Mouse (Mus musculus): ENCODE data around the gene Rfng.
A peak's percentile ranks its signal among the peaks of the same experiment; 100 is the strongest.
"Not testable (repeated sequence)": the region's sequence is repeated elsewhere in the genome, so short reads cannot be mapped to it uniquely, and the experiment has no call there.

Rfng gene

DNA sequence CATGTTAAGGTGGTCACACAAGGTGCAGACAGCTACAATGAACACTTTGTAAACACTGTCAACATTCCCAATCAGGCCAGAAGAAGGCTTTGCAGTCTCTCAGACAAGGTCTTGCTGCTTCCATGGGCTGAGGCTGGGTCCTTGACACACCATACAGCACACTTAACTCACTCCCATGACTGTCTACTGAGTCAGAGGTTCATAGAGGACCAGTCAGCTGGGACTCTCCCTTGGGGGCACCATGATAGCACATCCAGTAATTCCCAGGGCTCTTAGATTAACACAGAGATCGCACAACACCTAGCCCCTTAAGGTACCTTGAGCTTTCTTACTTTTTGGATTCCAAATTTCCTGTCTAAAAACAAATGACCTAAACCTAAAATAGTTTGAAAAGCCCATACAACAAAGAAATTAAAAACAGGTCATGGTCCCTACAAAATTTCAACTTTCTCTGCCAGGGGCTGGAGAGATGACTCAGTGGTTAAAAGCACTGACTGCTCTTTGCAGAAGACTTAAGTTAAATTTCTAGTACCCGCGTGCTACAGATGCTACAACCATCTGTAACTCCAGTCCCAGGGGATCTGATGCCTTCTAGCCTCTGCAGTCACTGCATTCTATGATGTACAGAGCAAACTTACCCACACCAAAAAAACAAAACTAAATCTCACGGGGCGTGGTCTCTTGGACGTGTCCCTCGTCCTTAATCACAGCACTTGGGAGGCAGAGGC, 10.4 kb downstream of the Rfng start:
- DNase-seq (ENCODE audit: low read depth, low spot score) = no peak

DNA sequence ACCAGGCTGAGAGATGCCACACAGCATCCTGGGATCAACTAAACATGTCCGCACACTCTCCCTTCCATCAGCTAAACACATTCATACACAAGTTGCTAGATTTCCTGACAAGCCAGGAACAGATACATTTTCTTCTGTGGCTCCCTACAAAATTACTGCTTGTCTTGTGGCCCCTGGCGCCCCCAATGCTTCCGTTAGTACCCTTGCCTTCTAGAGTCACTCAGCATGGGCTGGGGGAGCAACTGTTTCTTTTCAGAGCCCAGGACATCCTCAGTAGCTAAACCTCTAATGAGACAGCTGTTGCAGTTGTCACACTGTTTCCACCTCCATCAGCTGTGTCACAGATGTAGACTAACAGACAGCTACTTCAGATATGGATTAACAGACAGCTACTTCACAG, 11.3 kb downstream of the Rfng start:
- DNase-seq (ENCODE audit: low read depth, low spot score) = no peak

DNA sequence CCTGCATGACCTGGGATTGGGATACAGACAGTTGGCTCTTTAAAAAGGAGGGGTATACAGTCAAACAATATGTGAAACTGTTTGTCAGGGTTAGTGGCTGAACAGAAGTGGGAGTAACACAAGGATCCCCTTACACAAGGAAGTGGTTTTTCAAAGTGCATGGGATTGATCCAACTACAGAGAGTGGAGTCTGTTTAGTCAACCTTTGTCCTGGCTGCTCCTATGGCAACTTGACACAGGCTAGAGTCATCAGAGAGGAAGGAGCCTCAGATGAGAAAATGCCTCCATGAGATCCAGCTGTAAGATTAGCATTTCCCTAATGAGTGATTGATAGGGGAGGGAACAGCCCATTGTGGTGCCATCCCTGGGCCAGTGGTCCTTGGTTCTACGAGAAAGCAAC, 15.8 kb downstream of the Rfng start:
- no peak for DNase-seq (ENCODE audit: low read depth, low spot score)

DNA sequence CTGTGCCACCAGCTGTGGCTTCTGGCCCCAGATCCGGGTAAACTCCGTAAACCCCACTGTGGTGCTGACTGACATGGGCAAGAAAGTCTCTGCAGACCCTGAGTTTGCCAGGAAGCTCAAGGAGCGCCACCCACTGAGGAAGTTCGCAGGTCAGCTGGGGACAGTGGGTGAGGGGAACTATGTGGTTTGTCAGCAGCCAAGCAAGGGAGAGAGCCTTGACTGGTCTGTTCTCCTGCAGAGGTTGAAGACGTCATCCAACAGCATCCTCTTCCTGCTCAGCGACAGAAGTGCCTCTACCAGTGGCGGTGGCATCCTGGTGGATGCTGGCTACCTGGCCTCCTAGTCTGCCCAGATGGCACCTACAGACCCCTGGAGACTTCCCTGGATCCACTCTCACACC, 17.0 kb downstream of the Rfng start:
- not testable (repeated sequence) for DNase-seq (ENCODE audit: low read depth, low spot score)

DNA sequence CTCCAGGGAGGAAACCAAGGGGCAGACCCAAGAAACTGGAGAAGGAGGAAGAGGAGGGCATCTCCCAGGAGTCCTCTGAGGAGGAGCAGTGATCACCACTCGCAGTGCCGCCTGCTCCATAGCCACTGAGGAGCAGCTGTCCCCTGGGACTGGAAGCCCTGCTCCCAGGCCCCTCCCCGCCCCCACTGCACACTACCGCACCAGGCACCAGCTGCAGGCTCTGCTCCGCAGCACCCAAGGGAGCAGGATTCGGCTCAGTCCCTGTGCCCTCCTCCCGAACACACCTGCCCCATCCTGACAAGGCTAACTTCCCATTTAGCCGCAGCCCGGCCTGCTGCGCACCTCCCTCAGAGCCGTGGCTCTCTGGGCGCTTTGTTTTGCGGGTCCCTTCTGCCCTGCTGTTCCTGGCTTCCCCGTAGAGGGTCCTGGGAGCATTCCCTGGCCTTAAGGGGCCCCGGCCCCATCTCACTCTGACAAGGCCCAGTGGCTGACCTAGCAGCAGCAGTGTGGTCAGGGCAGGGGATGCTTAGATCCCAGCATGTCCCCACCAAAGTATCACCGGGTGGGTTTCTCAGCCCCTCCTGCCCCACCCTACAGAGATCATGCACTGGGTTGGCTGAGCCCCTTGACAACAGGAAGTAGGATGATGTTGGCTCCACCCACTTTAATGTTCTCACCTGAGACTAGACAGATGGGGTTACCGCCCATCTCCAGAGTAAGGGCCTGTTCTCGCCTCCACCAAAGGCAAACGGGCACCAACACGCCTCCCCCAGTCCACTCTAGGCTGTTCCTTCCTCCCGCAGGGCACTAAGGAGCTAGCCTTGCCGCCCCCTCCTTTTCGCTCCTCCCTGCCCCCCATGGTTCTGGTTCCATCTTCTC, 20.6 kb downstream of the Rfng start:
- DNase-seq (ENCODE audit: low read depth, low spot score) = not testable (repeated sequence)

DNA sequence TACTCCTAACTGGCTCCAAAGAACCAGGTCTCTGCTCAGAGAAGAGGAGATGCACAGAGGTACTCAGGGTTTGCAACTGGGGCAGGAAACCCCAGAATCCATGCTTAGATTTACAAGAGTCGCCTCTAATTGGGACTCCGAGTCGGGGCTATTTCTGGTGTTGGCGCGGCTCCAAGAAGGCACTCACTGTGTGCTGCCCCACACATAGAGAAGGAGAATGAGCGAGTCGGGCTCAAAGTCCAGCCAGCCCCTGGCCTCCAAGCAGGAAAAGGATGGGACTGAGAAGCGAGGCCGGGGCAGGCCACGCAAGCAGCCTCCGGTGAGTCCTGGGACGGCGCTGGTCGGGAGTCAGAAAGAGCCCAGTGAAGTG, 21.4 kb downstream of the Rfng start, which contains the start of gene Hmga1b:
Gene Hmga1b (plus strand): TSS at position 123 of the 370 bp plus-strand sequence.
- not testable (repeated sequence) for DNase-seq (ENCODE audit: low read depth, low spot score)

DNA sequence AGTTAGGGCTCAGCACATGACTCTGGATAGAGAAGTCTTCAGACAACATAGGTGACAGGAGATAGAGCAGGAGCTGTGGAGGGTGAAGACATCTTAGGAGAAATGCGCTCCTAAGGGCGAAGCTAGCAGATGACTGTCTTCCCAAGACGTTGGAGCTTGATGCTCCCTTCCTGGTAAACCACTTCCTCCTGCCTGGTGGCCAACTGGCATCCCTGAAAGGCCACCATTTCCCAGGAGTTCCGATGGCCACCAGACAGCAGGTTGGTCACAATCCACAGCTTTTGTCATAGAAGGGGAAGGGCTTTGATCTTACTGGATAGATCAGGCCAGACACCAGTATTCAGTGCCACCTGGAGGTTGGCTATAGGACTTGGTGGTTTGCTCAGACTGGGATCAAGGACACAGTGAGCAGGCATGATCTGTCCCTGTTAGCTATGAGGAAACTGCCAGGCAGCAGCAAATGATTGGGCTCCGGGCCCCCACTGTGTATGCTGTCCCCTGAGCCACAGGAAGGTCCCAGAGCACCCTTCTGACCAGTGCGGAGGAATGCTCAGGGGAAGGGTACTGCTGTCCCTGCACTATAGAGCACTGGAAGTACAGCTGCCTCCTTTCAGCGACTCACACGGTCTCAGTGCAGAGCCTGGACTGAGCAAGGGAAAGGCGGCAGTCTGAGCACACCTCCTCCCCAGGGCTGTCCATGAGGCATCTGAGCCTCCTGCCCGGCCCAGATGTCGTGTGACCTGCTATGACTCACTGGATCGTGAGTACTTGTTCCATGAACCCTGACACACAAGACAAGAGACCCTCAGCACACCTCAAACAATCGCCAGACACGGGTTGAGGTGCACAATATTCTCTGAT, 22.0 kb downstream of the Rfng start:
- DNase-seq (ENCODE audit: low read depth, low spot score) = no peak

DNA sequence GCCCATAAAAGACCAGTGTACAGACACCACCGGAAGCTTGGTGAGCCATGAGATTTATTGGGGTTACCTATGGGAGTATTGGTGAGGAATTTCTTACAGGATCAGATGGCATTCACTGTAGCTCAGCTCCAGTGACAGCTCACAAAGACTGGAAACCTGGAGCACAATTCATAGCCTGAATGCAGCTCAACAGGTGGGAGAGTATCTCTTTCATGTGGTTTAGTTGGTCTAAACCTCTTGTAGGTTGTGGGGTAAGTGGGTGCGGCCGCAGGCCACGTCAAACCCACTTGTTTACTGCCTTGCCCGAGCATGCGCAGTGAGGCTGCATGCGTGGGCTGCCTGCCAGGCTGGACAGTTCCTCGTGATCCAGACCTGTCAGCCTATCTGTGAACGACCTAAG, 23.8 kb downstream of the Rfng start:
- no peak for DNase-seq (ENCODE audit: low read depth, low spot score)

DNA sequence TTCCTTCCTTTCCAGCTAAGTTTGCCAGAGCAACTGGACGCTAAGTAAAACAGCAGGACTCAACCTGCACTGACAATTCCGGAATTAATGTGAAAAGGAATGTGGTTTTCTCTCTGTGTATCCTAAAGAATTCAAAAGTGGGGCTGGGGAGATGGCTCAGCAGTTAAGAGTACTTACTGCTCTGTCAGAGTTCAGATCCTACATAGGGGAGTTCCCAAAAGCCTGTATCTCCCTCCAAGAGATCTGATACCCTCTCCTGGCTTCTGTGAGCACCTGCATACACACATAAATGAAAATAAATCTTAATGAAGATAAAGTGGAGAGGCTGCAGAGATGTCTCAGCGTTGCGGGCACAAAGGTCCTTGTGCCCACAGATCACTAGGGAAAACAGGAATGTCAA, 32.4 kb downstream of the Rfng start:
- DNase-seq (ENCODE audit: low read depth, low spot score) = no peak

DNA sequence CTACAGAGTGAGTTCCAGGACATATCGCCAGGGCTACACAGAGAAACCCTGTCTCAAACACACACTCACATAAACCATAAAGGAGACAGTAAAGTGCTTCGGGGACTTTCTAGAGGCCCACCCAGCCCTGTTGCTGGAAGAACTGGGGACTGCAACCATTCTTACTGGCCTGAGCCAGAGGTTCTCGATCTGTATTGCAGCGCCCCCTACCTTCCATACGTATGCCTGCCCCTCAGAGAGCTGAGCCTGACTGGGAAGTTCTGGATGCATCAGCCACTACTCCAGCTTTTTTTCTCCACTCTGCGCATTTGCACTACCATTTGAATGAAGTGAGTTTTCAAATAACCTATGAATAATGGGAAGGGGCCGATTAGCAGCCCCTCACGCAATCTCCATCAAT, 34.6 kb downstream of the Rfng start:
- peak; percentile 34 for DNase-seq (ENCODE audit: low read depth, low spot score)

DNA sequence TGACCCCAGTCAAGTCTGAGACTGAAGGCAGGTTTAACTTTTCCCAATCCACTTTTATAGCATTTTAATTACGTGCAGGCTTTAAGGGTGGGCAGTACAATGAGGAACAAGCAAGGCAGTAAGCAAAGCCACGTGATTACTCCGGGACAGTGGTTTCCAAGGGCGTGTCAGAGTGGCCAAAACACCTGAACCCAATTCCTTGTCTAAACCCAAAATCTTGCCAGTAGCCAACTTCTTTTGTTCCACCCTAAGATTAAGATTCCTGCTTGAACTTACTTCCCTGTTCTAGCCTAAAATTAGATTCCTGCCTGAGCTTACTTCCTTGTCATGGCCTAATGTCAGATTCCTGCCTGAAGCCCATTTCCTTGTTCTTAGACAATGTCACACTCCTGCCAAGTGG, 36.0 kb downstream of the Rfng start:
- no peak for DNase-seq (ENCODE audit: low read depth, low spot score)

DNA sequence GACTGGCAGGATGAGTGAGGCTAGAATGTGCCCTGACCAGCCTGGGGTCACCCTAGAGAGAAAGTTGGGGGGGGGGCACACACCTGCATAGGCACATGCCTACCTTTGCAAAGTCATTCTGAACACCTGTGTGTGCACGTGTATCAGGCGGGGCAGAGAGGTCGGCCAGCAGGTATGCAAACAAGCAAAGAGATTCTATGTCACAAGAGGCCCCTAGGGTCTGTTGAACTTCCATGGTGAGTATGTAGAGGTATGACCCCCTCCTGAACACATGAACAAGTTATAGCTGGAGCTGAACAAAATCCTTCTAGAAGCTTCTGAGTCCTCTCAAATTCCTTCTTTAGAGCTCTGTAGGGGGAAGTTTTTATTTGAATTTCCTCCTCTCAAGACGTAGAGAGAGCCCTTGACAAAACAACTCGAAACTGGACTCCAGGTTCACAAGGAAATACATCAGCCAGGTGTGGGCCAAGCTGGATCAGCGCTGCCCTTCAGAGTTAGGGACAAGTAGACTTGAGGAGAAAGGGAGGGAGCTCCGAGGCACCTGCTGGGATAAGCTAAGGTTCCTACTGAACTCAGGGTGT, 39.8 kb downstream of the Rfng start:
- no peak for DNase-seq (ENCODE audit: low read depth, low spot score)

DNA sequence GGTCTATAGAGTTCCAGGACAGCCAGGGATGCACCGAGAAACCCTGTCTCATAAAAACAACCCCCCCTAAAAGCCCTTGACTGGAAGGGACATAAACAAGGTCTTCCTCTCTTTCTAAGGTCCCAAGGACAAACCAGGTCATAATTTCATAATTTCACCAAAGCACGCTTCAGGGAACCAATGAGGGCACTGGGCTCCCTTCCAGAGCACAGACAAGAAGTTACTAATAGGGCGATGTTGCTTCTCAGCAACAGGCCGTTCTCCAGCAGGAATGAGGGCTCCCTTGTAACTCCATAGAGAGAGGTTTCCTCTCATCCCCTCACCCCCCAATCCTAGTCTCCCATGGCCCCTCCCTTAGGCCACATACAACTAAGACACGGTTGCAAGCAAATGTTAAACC, 43.0 kb downstream of the Rfng start:
- no peak for DNase-seq (ENCODE audit: low read depth, low spot score)

DNA sequence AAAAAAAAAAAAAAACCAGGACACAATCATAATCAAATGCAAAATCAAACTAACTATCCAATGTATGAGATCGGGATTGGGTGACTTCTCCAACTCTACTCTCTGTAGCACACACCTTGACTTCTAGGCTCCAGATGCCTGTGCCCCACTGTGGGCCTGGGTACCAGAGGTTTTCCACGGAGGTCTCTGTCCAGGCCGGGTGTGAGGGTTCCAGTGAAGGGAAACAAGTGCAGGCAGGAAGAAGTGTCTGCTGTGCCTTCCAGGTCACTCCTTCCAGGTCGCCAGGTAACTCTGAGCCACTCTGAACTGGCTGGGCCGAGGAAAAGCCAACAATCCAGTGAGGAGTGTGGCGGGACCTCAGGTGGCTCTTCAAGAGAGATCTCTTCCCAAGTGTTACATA, 47.6 kb downstream of the Rfng start:
- DNase-seq (ENCODE audit: low read depth, low spot score) = no peak

DNA sequence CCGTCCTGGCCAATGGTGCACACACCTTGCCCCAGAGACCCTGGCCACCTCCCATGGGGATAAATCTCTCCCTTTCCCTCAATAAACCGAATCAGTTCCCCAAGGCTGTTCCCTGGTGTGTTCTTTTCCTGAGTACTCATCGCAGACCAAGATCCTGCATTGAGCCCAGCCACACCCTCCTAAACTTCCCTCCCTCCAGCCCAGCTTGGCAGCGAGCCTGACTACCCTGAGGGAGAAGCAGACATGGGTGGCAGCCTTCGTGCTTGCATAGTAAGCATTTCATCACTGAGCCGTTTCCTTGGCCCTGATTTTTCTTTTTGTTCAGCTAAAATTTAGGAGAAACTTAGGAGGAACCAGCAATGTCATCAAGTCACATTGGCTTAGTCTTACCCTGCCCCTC, 50.5 kb downstream of the Rfng start:
- peak; percentile 34 for DNase-seq (ENCODE audit: low read depth, low spot score)

DNA sequence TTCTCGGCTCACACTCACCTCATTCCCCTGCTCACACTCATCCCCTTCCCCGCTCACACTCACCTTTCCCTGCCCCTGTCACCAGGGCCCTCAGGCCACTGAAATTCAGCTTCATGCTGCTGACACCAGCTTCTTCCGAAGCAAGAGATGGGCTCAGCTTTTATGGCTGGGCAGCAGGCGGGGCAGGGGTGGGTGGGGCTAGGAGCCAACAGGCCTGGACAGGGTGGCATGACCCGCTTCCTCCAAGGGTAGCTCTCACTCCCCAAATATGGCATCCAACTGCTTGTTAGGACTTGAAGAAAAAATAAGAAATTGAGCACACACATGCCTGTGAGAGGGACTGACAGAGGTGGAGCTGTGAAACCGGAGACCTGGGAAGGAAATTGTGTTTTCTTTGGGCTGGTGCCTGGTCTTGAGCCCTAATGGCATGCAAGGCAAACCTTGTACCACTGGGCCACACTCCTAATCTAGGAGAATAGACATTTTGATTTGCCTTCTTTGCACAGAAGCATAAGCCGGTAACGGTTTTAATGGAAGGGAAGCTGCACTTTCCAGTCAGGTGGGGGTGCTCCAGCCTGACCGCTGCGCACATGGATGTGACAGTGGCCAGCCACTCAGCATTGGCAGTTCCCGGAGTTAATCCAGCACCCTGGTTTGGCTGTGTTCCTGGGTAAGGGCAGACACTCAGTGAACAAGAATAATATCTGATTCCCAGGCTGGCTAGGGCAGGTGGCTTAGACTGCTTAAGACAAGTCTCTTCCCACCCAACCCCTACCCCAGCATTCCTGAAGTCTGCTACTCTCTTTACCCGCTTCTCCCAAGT, 51.9 kb downstream of the Rfng start, which contains the start of gene Cbr2:
Gene Cbr2 (minus strand): TSS at position 257 of the 823 bp plus-strand sequence.
- no peak for DNase-seq (ENCODE audit: low read depth, low spot score)

DNA sequence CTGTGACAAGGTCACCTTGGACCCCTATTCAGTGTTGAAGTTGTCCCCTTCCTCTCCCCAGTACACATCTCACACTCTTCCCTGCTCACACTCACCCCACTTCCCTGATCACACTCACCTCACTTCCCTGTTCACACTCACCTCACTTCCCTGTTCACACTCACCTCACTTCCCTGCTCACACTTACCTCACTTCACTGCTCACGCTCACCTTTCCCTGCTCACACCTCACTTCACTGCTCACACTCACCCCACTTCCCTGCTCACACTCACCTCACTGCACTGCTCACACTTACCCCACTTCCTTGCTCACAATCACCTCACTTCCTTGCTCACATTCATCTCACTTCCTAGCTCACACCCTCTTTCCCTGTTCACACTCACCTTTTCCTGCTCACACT, 52.6 kb downstream of the Rfng start:
- DNase-seq (ENCODE audit: low read depth, low spot score) = no peak
